Mouse (Mus musculus): ENCODE data around the gene Sppl2b. TPM values are rescaled to one million over a fixed set of nuclear protein-coding genes. Genes with fewer than 3 reads are reported as not detected.

The Sppl2b gene
- polyA plus RNA-seq, 1 experiment: 173 TPM

- H3K36me3 ChIP-seq (ENCODE audit: control insufficient read depth, insufficient read depth, low read length): no peaks in the 10 kb centered on the region
- H3K4me3 ChIP-seq (ENCODE audit: control insufficient read depth, low read depth, low read length): no peak overlapping the region
- TF ChIP-seq POLR2A (IDR thresholded peaks at IDR 0.05; ENCODE audit: control insufficient read depth, low read depth, low read length) (no peak), CTCF (IDR thresholded peaks at IDR 0.05; ENCODE audit: control insufficient read depth, insufficient read depth, insufficient replicate concordance, low read depth, low read length) (no peak)
- no peak overlapping the region for H3K27ac ChIP-seq (ENCODE audit: control insufficient read depth, insufficient read depth, low read depth, low read length)
- H3K27me3 ChIP-seq (ENCODE audit: control insufficient read depth, insufficient read depth, low read length): no peaks in the 10 kb centered on the region
- peaks cover 10% of the 10 kb centered on the region for H3K4me1 ChIP-seq (ENCODE audit: control insufficient read depth, insufficient read depth, low read length)
Measured at GRCm38 (mm10) chr10:80842334-80842733, 12.7 kb upstream of the Sppl2b start.

GRCm38 (mm10) chr10:80843087-80843930 lies 11.8 kb upstream of the Sppl2b start:
- H3K4me1 ChIP-seq (ENCODE audit: control insufficient read depth, insufficient read depth, low read length): peaks cover 10% of the 10 kb centered on the region
- H3K27ac ChIP-seq (ENCODE audit: control insufficient read depth, insufficient read depth, low read depth, low read length): no peak overlapping the region
- no peak overlapping the region; the same call in 1 of the 2 replicates for H3K4me3 ChIP-seq (ENCODE audit: control insufficient read depth, low read depth, low read length)
- H3K36me3 ChIP-seq (ENCODE audit: control insufficient read depth, insufficient read depth, low read length): no peaks in the 10 kb centered on the region
- H3K27me3 ChIP-seq (ENCODE audit: control insufficient read depth, insufficient read depth, low read length): no peaks in the 10 kb centered on the region
- TF ChIP-seq POLR2A (IDR thresholded peaks at IDR 0.05; ENCODE audit: control insufficient read depth, low read depth, low read length) (no peak), CTCF (IDR thresholded peaks at IDR 0.05; ENCODE audit: control insufficient read depth, insufficient read depth, insufficient replicate concordance, low read depth, low read length) (no peak)

GRCm38 (mm10) chr10:80843931-80844547 lies 11.0 kb upstream of the Sppl2b start, which contains the start of gene Lingo3:
Gene Lingo3, minus strand, starts transcription at chr10:80844039.
- Histone ChIP-seq H3K27ac (ENCODE audit: control insufficient read depth, insufficient read depth, low read depth, low read length) (no peak within 1 kb of the TSS), H3K27me3 (ENCODE audit: control insufficient read depth, insufficient read depth, low read length) (no peaks in the 10 kb centered on the region)

GRCm38 (mm10) chr10:80845055-80845693 lies 9.9 kb upstream of the Sppl2b start:
- Histone ChIP-seq H3K27ac (ENCODE audit: control insufficient read depth, insufficient read depth, low read depth, low read length) (no peak overlapping the region), H3K27me3 (ENCODE audit: control insufficient read depth, insufficient read depth, low read length) (no peaks in the 10 kb centered on the region), H3K36me3 (ENCODE audit: control insufficient read depth, insufficient read depth, low read length) (no peaks in the 10 kb centered on the region), H3K4me3 (ENCODE audit: control insufficient read depth, low read depth, low read length) (no peak overlapping the region), H3K4me1 (ENCODE audit: control insufficient read depth, insufficient read depth, low read length) (peaks cover 10% of the 10 kb centered on the region)
- TF ChIP-seq CTCF (IDR thresholded peaks at IDR 0.05; ENCODE audit: control insufficient read depth, insufficient read depth, insufficient replicate concordance, low read depth, low read length) (no peak), POLR2A (IDR thresholded peaks at IDR 0.05; ENCODE audit: control insufficient read depth, low read depth, low read length) (no peak)

More at GRCm38 (mm10) chr10:80843931-80844547, 11.0 kb upstream of the Sppl2b start, which contains the start of gene Lingo3:
- H3K4me1 ChIP-seq (ENCODE audit: control insufficient read depth, insufficient read depth, low read length): peaks cover 10% of the 10 kb centered on the region
- H3K36me3 ChIP-seq (ENCODE audit: control insufficient read depth, insufficient read depth, low read length): no peaks in the 10 kb centered on the region
- TF ChIP-seq CTCF (IDR thresholded peaks at IDR 0.05; ENCODE audit: control insufficient read depth, insufficient read depth, insufficient replicate concordance, low read depth, low read length) (no peak), POLR2A (IDR thresholded peaks at IDR 0.05; ENCODE audit: control insufficient read depth, low read depth, low read length) (no peak)
- H3K4me3 ChIP-seq (ENCODE audit: control insufficient read depth, low read depth, low read length): peak within 1 kb of the TSS; percentile 31; the same call in 1 of the 2 replicates

DNA sequence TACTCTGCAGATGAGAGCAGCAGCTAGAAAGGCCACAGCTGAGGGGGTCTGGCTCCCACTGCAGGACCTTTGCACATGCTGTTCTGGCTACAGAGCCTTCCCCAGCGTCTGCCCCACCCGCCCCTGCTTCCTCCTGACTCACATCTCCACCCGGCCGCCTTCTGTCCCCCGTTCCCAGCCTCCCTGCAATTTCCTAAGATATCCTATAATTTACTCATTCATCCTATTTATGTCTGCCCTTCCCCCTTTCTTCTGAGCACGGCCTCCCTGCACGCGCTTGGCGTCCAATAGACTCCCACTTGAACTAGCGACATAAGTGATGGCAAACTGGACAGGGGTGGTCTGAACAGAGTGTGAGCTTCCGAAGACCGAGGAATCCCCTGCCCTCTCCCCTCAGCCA lies 9.3 kb upstream of the Sppl2b start:
- Histone ChIP-seq H3K27me3 (ENCODE audit: control insufficient read depth, insufficient read depth, low read length) (no peaks in the 10 kb centered on the region), H3K36me3 (ENCODE audit: control insufficient read depth, insufficient read depth, low read length) (no peaks in the 10 kb centered on the region), H3K4me1 (ENCODE audit: control insufficient read depth, insufficient read depth, low read length) (peaks cover 10% of the 10 kb centered on the region), H3K27ac (ENCODE audit: control insufficient read depth, insufficient read depth, low read depth, low read length) (no peak overlapping the region), H3K4me3 (ENCODE audit: control insufficient read depth, low read depth, low read length) (no peak overlapping the region)
- TF ChIP-seq CTCF (IDR thresholded peaks at IDR 0.05; ENCODE audit: control insufficient read depth, insufficient read depth, insufficient replicate concordance, low read depth, low read length) (no peak), POLR2A (IDR thresholded peaks at IDR 0.05; ENCODE audit: control insufficient read depth, low read depth, low read length) (no peak)

DNA sequence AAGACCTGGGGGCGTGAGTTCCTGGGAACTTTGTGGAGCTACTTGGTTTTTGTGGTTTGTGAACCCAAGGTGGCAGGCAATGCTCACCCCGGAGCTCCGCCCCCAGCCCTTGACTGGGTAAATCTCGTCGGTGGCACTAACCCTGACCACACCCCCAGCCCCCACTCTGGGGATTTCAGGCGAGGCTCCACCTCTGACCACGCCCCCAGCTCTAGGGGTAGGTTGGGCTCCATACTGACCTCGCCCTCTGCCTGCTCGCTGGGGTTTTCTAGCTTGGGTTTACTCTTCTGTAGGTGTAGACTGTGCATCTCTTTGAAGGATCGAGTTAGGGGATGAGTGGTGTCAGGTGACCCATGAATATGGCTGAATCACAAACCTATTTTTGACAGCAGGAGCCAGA lies 6.5 kb upstream of the Sppl2b start:
- Histone ChIP-seq H3K4me3 (ENCODE audit: control insufficient read depth, low read depth, low read length) (no peak overlapping the region), H3K27me3 (ENCODE audit: control insufficient read depth, insufficient read depth, low read length) (no peaks in the 10 kb centered on the region), H3K4me1 (ENCODE audit: control insufficient read depth, insufficient read depth, low read length) (peaks cover 7% of the 10 kb centered on the region), H3K36me3 (ENCODE audit: control insufficient read depth, insufficient read depth, low read length) (no peaks in the 10 kb centered on the region; the same call in none of the 2 replicates), H3K27ac (ENCODE audit: control insufficient read depth, insufficient read depth, low read depth, low read length) (no peak overlapping the region)
- no peak for TF ChIP-seq POLR2A (IDR thresholded peaks at IDR 0.05; ENCODE audit: control insufficient read depth, low read depth, low read length)
- TF ChIP-seq CTCF (IDR thresholded peaks at IDR 0.05; ENCODE audit: control insufficient read depth, insufficient read depth, insufficient replicate concordance, low read depth, low read length): no peak

DNA sequence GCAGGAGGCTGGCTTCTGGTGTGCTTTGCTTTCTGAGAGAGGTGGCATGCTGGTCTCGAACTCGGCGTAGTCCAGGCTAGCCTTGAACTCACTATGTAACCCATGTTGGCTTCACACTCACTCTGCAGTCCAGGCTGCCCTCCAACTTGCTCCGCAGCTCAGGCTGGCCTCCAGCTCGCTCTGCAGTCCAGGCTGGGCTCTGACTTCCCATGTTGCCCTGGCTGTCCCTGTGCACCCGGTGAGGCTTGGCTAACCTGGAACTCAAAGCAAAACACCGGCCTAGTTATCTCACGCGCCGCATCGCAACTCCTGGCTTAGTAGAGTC lies 636 bp downstream of the Sppl2b start:
- no peak for TF ChIP-seq CTCF (IDR thresholded peaks at IDR 0.05; ENCODE audit: control insufficient read depth, insufficient read depth, insufficient replicate concordance, low read depth, low read length)
- no peak for TF ChIP-seq POLR2A (IDR thresholded peaks at IDR 0.05; ENCODE audit: control insufficient read depth, low read depth, low read length)
- Histone ChIP-seq H3K27ac (ENCODE audit: control insufficient read depth, insufficient read depth, low read depth, low read length) (no peak overlapping the region), H3K36me3 (ENCODE audit: control insufficient read depth, insufficient read depth, low read length) (no peaks in the 10 kb centered on the region; the same call in none of the 2 replicates), H3K4me1 (ENCODE audit: control insufficient read depth, insufficient read depth, low read length) (peaks cover 2% of the 10 kb centered on the region), H3K4me3 (ENCODE audit: control insufficient read depth, low read depth, low read length) (peak overlapping the region; percentile 81), H3K27me3 (ENCODE audit: control insufficient read depth, insufficient read depth, low read length) (no peaks in the 10 kb centered on the region)
